In the genomic region with DNA sequence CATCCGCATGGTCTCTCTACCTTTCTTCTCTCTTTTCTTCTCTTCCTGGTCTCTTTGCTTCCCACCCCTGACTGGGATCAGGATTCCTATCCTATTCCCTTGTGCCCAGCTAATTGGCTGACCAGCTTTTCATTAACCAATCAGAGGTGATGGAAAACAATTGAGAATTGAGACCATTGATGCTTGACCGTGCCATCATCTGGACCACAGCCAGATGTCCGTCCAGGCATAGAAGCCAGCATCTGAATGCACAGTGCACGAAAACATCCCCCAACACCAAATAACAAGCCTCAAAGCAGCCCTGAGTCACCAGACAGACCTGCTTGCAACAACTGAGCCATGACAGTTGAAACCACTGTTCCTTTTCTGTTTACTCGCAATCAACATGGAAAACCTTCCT, we compare ENCODE assay signal across 30 mouse cellular contexts. TPM values are rescaled to one million over a fixed set of nuclear protein-coding genes. Genes with fewer than 3 reads are reported as not detected.
DNase-seq lines count a peak whose midpoint lies in the region; TF ChIP-seq lines count a peak whose summit lies in the region.
"Had no signal": no experiment of that assay in that cellular context is flagged by ENCODE, and none has a peak within 500 bp of the region (broad histone marks: within the 10 kb centered on the region; RNA-seq: fewer than 3 reads in every experiment).

No protein-coding gene starts in this region.

- 93% methylated on average over 5 of the region's 5 CpGs for WGBS in heart, adult 2 months

- no peaks in the 10 kb centered on the region for H3K27me3 ChIP-seq in heart, adult 2 months (ENCODE audit: control insufficient read depth, insufficient read depth, low read length)
- H3K27me3 ChIP-seq: hindbrain, embryonic 12.5 days had no signal

- TF ChIP-seq POLR2A in heart, adult 2 months (IDR thresholded peaks at IDR 0.05; ENCODE audit: insufficient read depth, low read depth, low read length): no peak

- no peak overlapping the region for H3K9ac ChIP-seq in heart, adult 2 months (ENCODE audit: low read depth, low read length)
- H3K9ac ChIP-seq: hindbrain, embryonic 12.5 days had no signal

- no peak overlapping the region for H3K27ac ChIP-seq in heart, adult 2 months
- H3K27ac ChIP-seq: embryonic facial prominence, embryonic 10.5 days; forebrain, embryonic 10.5 days; gastrocnemius, adult 2 months; heart, embryonic 10.5 days; hindbrain, embryonic 12.5 days had no signal

- DNase-seq in heart, adult 11 months: peak; percentile 74
- DNase-seq in heart, adult 2 months: no peak
- peak; percentile 14 for DNase-seq in kidney, postnatal 14 days
- DNase-seq in kidney, adult 9 months: no peak
- DNase-seq in 3T3-L1 (ENCODE audit: low read depth, low spot score): peak; percentile 42
- DNase-seq in brain, adult 2 months (ENCODE audit: low read depth, low spot score): peak; percentile 80
- DNase-seq in urinary bladder, postnatal 10 days (ENCODE audit: low spot score): no peak
- DNase-seq in spleen, adult 18-20 months: no peak
- DNase-seq: adrenal gland, adult 8-10 months; adrenal gland, postnatal 36 days; cerebellum, adult 11-12 months; cerebellum, adult 9-11 months; cerebellum, postnatal 36 days; gastrocnemius, adult 2 months; gastrocnemius, postnatal 25 days; heart, postnatal 10 days; heart, postnatal 4 days had no signal

- no peaks in the 10 kb centered on the region for H3K36me3 ChIP-seq in heart, adult 2 months (ENCODE audit: control insufficient read depth, insufficient read depth, low read length)
- H3K36me3 ChIP-seq: embryonic facial prominence, embryonic 10.5 days; forebrain, embryonic 10.5 days; heart, embryonic 10.5 days; hindbrain, embryonic 12.5 days had no signal

- no peak for TF ChIP-seq EP300 in heart, adult 2 months (IDR thresholded peaks at IDR 0.05; ENCODE audit: insufficient read depth, low read depth, low read length)

- TF ChIP-seq CTCF in heart, adult 2 months (IDR thresholded peaks at IDR 0.05): no peak

- no peaks in the 10 kb centered on the region for H3K79me2 ChIP-seq in heart, adult 2 months (replicated peaks; ENCODE audit: control insufficient read depth, insufficient read depth, low read length)

- intact Hi-C loops in heart, adult 2 months (cut with DNase I): no loop called here

- no peaks in the 10 kb centered on the region for H3K4me1 ChIP-seq in heart, adult 2 months (ENCODE audit: control insufficient read depth, insufficient read depth, low read length)
- H3K4me1 ChIP-seq: forebrain, embryonic 10.5 days; hindbrain, embryonic 12.5 days had no signal

- H3K4me3 ChIP-seq in heart, adult 2 months: no peak overlapping the region
- H3K4me3 ChIP-seq: embryonic facial prominence, embryonic 10.5 days; erythroblast, embryonic 14.5 days; forebrain, embryonic 10.5 days; gastrocnemius, adult 2 months; heart, embryonic 10.5 days; hindbrain, embryonic 12.5 days had no signal

RNA-seq across cellular contexts. Expression of a gene that starts 54.5 kb away (rescaled TPM):
- total RNA-seq in heart, adult 2 months (2021): not detected
- not detected in 2 replicates for polyA plus RNA-seq in heart, adult 2 months (2012; rRNA removed)
- total RNA-seq: adrenal gland, adult 8-10 months; adrenal gland, postnatal 36 days; gastrocnemius, adult 2 months; gastrocnemius, postnatal 25 days; granulocyte monocyte progenitor cell, adult 5-6 weeks; heart, postnatal 10 days; heart, postnatal 4 days; MEL had no signal
- polyA plus RNA-seq: brain, embryonic 14.5 days; C2C12; embryonic facial prominence, embryonic 10.5 days; embryonic facial prominence, embryonic 14.5 days; erythroblast, embryonic 14.5 days; forebrain, embryonic 10.5 days; forebrain, embryonic 14.5 days; heart, embryonic 10.5 days; heart, embryonic 14.5 days; hindbrain, embryonic 12.5 days; hindbrain, embryonic 16.5 days had no signal

Comparison
In these comparisons a context has a peak if more than half of its experiments do, and no peak if none do; other contexts are left out.
1. DNase-seq: peak in heart, adult 11 months (single experiment), kidney, postnatal 14 days (single experiment), 3T3-L1 (single experiment) and brain, adult 2 months (single experiment); none in heart, adult 2 months (0 of 2), kidney, adult 9 months (single experiment), urinary bladder, postnatal 10 days (single experiment) and spleen, adult 18-20 months (0 of 2).